Mouse (Mus musculus): ENCODE measurements around the gene Prpf6.

DNA sequence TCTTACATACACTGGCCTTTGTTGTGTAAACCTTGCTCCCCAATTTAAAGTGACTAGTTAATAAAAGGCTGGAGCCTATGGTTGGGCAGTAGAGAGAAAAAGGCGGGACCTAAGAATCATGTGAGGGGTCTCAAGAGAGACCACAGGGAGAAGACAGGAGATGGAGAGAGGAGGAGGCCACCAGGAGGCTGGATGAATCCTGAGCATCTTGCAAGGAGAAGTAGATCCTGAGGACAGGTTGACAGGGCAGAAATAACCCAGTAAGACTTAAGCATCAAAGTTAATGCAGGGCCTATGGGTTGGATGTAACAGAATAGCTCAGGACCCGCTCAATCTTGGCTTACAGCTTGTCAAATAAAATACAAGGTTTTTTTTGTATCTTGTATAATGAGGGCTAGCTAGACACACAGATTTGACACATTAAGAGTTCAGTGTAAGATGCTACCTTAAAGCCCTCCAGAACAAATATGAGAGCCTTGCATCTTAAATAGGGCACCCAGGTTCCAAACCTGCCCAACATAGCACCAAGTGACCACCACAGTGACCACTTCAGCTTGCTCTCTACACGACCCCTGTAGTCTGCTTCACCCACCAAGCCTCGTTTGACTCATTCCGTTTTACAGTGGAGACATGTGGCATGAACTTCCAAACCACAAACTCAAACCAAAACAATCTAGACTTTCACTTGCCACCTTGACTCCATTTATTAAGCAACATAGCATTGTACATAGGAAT lies 27.3 kb downstream of the Prpf6 start:
- no peak for TF ChIP-seq CTCF (IDR thresholded peaks at IDR 0.05; ENCODE audit: extremely low read depth, insufficient read length, insufficient replicate concordance, low read depth, low read length)
- TF ChIP-seq POLR2A (IDR thresholded peaks at IDR 0.05; ENCODE audit: low read depth, low read length) = no peak

Measured in small intestine, adult 2 months (tissue).